Mouse (Mus musculus) 3134 (cell line): ENCODE measurements at regions not wholly inside any gene's neighbourhood (a gene's known extent, or its start where the extent isn't known, plus 50 kb on each side); places are given as distances from the start of the nearest gene placed in this dataset.

ENCODE experiments used
- DNase-seq: peaks from one replicate; pipeline ENCODE4 v3.0.0-alpha.2; 2011; ENCODE audit warnings: low spot score; ENCODE audit not compliant: insufficient read length; ENCODE audit errors: extremely low read depth

DNA sequence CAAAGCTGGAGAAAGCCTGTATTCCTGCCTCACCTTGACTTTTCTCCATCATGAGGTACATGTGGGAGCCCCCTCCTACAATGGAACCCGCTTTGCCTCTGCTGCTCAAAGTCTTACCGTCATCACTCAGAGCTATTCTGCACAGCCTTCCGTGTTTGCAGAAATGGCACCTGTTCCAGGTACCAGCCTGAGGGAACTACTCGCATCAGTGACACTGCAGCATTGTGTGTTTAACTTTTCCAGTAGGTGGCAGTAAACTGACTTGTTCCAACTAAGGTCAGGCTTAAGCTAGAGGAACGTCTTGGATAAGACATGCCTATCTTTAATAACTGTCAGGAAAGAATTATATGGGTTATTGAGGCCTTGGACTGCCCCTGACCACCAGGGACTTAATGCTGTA, 71.4 kb downstream of the Fam173b start:
- DNase-seq: no peak

DNA sequence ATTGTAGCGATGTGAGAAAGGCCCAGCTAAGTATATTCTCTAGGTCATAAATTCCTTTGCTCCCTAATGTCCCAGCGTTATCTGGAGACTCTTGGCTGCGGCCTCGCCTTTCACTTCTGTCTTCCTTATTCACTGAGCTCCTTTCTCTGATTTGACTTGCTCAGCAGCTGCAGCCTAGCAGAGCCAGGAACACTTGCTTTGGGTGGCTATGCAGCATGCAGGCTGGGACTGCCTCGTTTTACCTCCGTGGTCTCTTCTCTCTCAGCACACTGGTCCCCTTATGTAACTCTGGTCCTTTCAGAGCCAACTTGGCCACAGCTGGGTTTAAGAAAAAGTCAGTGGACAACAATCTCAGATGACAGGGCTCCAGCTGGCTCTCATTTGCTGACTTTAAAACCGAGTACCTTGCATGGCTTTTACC, 75.1 kb downstream of the Fam173b start:
- DNase-seq: no peak

DNA sequence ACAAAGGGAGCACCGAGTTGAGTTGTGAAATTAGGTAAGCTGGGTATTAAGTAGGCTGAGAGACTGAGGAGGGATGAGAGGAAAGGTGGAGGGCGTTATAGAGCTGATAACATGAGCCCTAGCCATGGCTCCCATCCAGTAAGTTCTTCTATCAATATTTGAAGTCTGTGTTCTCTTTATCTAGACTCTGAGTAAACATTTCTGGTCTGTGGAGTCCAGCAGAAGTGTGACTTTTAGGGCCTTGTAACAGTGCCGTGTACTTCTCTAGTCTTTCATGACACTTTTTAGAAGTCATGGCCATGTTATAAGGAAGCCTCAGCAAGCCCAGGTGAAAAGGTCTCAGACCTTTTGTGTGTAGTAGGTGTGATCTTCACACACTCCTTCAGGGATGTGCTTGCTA, 91.5 kb downstream of the Fam173b start:
- no peak for DNase-seq

DNA sequence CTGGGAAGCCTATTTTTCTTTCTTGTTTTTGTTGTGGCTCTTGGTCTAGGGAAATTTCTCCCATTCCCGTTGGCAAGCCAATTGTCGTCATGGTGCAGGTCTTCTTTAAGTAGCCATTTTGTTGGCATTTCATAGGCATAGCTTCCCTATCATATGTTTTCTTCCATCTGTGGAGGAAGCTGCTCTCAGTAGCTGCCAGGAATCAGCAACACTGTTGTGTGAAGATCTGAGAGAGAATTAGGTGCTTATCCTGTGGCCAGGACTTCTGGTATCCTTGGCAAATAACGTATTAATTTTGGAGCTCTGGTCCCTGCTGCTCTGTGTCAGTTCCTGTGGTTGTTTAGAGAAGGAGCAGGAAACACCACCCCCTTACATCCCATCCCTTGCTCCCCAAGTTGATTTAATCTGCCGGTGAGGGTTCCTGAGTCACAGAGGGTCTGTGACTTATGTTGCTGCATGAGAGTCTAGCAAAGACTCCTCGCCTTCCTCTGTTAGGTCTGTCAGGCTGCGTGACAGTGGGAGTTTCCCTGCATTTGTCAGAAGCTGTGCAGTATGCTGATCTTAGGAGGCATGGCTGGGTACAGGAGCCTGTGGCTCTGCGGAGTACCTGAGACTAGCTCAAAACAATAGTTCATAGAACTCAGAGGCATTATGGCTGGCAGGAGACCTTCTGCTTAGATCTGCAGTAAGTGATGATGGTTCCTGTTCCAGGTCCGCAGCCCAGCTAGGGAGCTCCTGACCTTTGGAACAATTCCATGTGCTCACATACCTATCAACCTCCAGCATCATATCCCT, 93.4 kb downstream of the Fam173b start:
- no peak for DNase-seq

DNA sequence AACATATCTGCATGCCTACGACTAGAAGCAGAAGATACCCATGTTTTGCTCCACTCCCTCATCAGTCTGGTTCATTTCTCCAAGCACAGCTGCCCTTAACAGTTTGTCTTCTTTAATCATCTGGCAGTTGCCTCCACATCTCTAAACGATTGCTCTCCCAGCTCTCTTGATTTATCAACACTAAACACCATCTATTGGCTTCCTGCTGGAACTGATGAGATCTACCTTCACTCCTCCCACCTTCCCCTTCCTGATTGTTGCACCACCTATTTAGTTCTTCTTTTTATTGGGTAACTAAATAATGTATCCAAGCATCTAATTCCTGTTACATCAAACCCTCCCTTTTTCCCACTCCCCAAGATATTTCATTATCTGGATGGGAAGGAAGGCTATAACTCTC, 101.7 kb downstream of the Fam173b start:
- no peak for DNase-seq

DNA sequence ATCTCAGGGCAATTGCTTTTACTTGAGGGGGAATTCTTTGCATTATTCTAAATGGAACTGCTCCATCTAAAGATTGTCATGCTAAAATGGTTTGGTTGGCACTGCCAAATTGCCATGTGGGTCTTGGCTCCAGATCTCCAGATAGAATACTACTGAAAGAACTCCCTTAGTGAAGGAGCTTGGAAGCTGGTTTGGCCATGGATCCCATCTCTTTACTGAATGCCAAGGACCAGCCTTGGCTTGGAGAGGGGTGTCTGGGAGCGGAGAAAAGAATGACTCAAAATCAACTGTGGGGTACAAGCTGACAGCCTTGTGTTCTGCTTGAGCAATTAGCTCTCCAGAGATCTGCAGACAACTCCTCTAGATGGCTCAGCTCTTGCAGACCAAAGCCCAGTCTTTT, 105.8 kb downstream of the Fam173b start:
- no peak for DNase-seq

DNA sequence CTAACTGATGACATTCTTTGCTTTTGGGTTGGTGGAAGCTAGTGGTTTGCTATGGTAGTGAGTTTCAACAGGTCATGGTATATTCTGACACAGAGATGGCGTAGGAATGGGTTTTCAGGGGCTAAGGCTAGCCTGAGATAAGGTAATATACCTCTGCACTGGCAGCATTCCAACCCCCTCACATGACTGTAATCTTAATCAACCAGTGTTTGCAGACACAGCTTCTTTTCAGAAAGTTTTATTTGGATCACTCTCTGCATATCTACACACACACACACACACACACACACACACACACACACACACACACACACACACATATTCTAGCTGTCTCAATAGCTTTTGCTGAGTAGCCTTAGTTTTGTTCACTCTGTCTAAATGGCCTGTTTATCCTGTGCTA, 119.4 kb downstream of the Fam173b start:
- no peak for DNase-seq

DNA sequence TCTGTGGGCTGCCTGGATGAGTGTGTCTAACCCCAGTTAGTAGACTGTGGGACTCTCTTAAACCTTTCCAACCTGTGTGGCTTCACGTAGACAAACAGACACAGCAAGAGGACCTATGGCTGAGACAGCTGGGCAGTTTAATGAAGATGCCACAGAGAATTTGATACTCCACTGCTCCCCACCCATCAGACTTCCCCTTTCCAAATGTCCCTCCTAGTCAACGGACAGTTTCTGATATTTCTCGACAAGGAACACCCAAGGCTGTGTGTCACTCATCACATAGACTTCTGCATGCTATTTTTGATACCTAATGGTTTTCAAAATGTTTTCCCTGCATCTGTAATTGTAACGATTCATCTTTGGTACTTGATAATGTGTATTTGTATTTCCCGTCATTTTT, 120.8 kb downstream of the Fam173b start:
- DNase-seq: no peak

DNA sequence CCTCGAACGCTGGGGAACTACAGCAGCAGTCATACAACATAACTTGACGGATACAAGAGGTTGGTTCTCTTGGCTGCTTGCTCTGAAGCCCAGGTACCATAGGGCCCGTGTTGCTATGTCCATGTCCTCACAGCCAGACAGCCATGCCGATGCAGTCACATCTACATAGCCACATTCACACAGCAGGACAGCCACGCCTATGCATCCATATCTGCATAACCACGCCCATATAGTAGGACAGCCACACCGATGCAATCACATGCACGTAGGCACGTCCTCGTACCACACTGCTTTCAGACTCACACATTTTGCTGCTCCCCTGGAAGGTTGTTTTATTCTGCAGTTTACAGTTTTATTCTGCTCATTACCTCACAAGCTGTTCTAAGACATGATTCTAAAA, 122.6 kb downstream of the Fam173b start:
- peak; percentile 15 for DNase-seq

DNA sequence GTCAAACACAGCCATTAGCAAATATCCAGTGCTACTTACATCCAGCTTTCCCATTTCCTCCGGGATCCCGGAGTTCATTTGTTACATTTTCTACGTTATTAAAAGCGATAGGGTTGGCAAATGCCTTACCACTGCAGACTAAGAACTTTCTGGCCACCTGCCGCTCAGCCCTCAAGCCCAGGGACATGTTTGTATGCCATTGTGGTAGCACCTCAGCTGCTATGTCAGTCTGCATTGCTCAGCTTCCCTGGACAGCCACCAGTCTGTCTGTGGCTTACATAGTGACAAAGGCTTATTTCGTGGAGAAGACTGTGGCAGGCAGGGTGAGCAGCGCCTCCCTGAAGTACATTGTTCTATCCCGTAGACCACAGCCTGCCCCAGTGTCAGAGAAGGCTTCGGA, 127.5 kb downstream of the Fam173b start:
- DNase-seq: no peak

DNA sequence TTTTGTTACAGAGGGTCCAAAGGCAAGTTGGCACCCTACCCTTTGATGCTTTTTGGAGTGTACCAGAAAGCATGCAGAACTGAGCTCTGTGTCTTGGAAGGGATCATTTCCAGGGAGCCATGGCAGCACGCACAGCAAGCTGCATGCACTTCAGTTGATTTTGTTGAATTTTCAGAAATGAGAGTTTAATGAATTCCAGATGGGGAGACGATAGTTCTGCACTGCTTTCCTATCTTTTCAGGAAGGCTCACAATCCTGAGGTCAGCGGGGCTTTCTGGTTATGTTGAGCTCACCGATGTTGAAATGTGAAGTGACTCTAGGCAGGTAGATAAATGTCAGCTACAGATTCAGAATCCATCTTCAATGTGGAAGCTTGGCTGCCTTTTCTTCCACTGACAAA, 140.0 kb downstream of the Fam173b start:
- no peak for DNase-seq

DNA sequence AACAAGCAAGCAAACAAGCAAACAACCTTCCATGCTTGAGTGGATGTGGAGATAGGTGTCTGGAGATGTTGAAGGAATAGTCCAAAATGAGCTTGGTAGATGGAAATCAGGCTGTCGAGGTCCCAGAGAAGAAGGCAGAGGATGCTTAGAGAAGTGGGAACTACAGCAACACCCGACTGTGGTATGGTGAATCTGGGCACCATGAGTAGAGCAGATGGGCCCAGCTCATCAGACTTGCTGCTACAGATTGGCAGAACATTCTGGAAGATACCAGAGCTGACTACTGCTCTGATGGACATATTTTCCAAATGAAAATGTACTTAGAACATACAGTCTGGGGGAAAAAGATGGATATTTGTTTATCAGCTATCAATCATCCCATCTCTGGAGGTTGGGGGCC, 142.9 kb downstream of the Fam173b start:
- no peak for DNase-seq

DNA sequence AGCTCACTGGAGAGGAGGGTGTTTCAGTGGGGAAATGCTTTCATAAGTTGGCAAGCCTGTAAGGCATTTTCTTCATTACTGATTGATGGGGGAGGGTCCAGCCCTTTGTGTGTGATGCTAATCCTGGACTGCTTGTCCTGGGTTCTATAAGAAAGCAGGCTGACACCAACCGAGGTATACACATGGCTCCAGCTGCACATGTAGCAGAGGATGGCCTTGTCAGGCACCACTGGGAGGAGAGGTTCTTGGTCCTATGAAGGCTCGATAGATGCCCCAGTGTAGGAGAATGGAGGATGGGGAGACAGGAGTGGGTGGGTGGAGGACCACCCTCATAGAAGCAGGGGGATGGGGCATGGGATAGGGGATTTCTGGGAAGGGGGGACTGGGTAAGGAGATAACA, 151.0 kb downstream of the Fam173b start:
- no peak for DNase-seq

DNA sequence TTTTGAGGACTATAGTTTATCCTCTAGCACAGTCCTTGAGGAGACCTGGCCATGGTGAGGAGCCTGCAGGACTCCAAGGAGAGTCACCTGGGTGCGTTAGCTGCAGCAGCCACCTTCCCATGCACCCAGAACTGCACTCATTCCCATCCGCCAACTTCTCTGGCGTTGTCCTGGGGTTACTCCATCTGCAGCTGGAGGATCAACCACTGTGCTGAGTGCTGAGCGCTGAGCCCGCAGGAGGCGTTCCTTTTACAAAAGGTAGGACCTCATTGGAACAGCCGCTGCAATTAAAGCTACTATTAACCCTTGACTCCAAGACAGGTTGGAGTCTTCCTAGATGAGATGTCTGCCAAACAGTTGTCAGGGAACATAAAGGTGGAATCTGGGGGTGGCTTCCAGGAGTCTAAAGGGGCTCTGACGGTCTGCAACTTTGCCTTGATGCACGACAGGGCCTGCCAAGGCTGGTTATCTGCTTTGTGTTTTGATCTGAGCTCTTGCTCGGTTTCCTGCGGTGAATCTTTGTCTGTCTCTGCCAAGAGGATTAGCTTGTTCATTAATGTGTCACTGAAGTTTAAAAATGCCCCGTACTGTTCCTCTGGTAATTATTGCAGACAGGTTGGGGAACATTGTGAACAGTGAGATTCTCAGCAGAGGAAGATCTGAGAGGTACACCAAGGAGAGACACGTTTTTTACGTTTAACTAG, 152.1 kb downstream of the Fam173b start:
- DNase-seq: no peak

DNA sequence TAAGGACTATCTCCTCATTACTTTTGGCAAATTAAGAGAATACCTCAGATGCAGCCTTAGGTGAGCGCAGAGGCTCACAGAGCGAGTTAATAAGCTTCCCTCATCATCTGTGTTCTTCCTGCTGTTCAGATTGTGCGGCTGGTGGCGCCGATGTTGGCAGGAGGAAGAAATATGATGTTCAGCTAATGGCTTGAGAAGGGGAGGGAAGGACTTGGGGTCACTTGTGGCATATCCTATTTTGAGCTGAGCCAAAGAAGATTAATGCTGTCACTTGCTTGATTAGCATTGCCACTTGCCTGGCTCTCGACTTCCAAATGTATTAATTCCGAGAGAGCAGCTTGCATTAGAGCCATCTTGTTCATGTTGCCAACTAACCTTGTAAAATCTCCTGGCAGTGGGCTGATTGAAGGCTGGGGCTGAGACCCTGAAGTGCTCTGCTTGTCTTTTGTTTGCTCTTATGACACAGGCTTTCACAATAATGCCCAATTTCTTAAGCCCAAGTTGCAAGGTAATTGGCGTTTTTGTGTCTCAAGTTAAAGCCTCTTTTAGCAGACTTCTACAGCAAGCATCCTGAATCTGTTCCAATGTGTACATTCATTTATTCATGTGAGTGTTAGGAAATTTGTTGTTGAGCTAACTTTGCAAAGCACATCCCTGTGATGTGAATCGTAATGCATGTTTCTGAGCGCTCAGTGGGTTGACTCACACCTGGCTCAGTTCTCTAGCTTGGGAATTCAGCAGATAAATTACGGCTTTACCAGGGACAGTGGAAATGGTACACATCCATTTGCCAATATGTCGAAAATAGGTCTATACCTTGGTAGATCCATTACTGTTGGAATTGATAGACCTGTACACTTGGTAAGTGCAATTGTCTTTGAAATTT, 167.6 kb downstream of the Fam173b start:
- DNase-seq: no peak

DNA sequence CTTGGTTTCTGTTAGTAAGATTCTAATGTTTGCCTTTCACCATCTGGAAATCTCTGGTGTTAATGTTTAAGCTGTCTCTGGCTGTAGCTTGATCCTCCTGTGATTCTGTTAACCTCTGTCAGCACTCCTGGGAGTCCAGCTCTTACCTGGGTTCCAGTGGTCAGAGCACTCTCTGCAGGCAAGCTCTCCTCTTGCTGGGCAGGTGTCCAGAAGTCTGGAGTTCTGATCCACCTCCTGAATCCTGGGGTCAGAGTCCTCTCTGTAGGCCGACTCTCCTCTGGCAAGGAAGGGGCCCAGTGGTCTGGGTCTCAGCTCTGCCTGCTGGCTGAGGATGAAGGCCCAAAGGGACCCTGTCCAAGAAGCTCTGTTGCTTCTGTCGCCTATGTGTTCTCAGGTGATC, 181.4 kb downstream of the Fam173b start:
- no peak for DNase-seq

DNA sequence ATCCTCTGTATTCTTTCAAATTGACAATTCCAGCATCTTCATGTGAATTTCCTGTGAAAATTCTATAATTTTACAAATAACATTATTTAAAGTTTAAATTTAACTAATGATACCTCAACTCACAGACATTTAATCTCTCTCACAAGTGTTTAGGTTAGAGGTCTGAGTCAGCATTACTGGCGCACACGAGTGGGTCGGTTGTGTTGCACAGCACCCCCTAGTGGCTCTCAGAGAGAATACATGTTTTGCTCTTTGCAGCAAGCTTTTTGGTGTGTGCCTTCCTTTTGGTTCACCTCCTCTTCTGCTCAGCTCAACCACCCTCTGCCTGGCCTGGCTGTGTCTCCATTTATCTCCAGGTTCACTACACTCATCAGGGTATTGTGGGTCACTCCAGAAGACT, 183.4 kb downstream of the Fam173b start:
- no peak for DNase-seq

DNA sequence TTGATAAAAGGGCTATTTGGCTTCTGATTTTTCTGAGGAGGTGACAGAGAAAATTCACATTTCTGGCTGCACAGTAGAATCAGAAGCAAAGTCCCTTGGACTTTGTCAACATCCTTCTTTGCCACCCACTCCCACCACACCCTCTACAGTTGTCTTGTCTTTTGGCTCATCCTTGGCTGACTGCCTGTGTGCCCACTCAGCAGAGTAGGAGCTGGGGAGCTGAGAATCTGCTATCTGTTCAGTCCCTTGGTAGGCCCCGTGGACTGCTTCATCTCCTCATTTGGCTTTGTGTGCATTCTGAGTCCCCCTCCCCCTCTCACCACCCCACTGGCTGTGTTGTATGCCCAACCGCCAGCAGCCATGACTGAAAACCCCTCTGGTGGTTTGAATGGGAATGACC, 197.2 kb downstream of the Fam173b start:
- no peak for DNase-seq

DNA sequence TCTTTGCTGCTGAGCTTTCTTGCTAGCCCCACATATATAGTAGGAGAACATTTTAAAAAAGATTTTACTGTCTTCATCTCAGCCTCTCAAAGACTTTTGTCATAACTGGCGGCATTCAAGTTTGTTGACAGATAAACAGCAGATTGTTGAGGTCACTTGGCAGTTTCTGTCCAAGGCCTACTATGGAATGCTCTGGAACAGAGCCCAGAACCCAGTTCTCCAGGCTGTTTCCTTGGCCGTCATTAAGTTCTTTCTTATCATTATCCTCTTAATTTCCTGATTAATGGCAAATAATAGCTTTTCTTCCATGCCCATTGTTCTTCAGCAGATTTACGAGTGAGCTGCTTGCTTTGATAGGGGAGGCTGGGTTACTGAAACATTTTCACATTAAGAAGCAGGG, 203.9 kb downstream of the Fam173b start:
- DNase-seq: no peak

DNA sequence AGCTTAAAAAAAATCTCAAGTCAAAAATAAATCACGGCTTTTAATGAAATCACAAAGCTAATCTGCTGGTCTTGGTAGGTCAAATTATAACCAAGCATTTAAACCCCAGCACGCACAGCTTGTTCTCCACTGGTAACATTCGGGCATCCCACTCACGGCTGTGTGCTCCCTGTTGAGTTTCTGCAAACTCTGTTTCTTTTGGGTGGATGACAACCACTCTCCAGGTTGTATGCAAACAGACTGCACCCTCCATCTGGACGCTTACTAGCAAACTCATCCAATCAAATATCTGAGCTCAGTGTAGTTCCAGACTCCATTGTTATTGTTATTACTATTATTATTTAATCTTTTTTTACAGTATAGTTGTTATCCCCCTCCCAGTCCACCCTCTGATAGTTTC, 213.9 kb downstream of the Fam173b start:
- DNase-seq: no peak

DNA sequence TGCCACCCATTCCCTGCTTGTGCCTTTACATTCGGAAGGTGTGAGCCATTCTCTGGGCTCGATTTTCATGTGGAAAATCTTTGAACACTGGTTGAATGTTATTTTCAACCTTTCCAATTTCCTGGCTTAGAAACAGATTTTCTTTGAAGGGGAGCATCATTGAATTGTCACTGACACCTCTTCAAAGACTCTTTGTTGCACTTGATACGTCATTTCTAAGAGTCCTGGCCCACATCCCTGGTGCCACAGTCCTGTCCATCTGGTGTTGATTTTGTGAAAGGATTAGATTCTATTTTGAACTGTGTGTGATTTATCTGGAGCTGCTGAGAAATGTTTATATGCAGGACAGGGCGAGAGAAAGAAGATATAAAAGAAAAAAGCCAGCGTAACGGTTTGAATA, 217.6 kb downstream of the Fam173b start:
- DNase-seq: no peak
